Mouse (Mus musculus): ENCODE results near the gene Timm8a2. TPM values are rescaled to one million over a fixed set of nuclear protein-coding genes. Genes with fewer than 3 reads are reported as not detected.

Gene Timm8a2
- polyA plus RNA-seq, 1 experiment from 2014 or later = not detected

Other genes starting within 250 kb of the Timm8a2 start
- gene Dock9, start 236.8 kb upstream of the Timm8a2 start, polyA plus RNA-seq (2016; fragmentation: Nextera tagmentation; extraction: Ambion mirVana) = 4.4 and 4.8 TPM in 2 replicates
- 67.0 and 67.4 TPM in 2 replicates for gene Ubac2, start 156.1 kb upstream of the Timm8a2 start, polyA plus RNA-seq (2016; fragmentation: Nextera tagmentation; extraction: Ambion mirVana)
- gene Gpr18, start 118.9 kb upstream of the Timm8a2 start, polyA plus RNA-seq (2016; fragmentation: Nextera tagmentation; extraction: Ambion mirVana) = 0.20 and 0.35 TPM in 2 replicates
- gene Gpr183, start 69.5 kb upstream of the Timm8a2 start, polyA plus RNA-seq (2016; fragmentation: Nextera tagmentation; extraction: Ambion mirVana) = 1.4 and 1.8 TPM in 2 replicates
- gene Tm9sf2, start 72.4 kb downstream of the Timm8a2 start, polyA plus RNA-seq (2016; fragmentation: Nextera tagmentation; extraction: Ambion mirVana) = 118 and 120 TPM in 2 replicates
- 22.8 and 24.7 TPM in 2 replicates for gene Clybl, start 147.0 kb downstream of the Timm8a2 start, polyA plus RNA-seq (2016; fragmentation: Nextera tagmentation; extraction: Ambion mirVana)